Mouse (Mus musculus): Measurements from ENCODE around the gene Ly6g6f.
A peak's percentile ranks its signal among the peaks of the same experiment; 100 is the strongest.

Ly6g6f gene

GRCm38 (mm10) chr17:35105740-35106389, 20.5 kb upstream of the Ly6g6f start:
- no peak for DNase-seq (ENCODE audit: low spot score in 2 of 2)

- no peak for DNase-seq (ENCODE audit: low spot score in 2 of 2)
These were observed 19.3 kb upstream of the Ly6g6f start for GRCm38 (mm10) chr17:35104754-35105153.

- DNase-seq (ENCODE audit: low spot score in 2 of 2), result no peak
These were observed 18.7 kb upstream of the Ly6g6f start for GRCm38 (mm10) chr17:35104079-35104478.

- no peak for DNase-seq (ENCODE audit: low spot score in 2 of 2)
These were observed 17.8 kb upstream of the Ly6g6f start for GRCm38 (mm10) chr17:35103221-35103690.

- DNase-seq (ENCODE audit: low spot score in 2 of 2), result no peak
These were observed 16.9 kb upstream of the Ly6g6f start for GRCm38 (mm10) chr17:35102299-35102698.

GRCm38 (mm10) chr17:35101161-35101560, 15.8 kb upstream of the Ly6g6f start:
- DNase-seq (ENCODE audit: low spot score in 2 of 2), result no peak

- no peak for DNase-seq (ENCODE audit: low spot score in 2 of 2)
These were observed 14.9 kb upstream of the Ly6g6f start for GRCm38 (mm10) chr17:35100196-35100765.

GRCm38 (mm10) chr17:35097164-35097655, 11.8 kb upstream of the Ly6g6f start:
- no peak for DNase-seq (ENCODE audit: low spot score in 2 of 2)

GRCm38 (mm10) chr17:35096597-35096996, 11.2 kb upstream of the Ly6g6f start:
- DNase-seq (ENCODE audit: low spot score in 2 of 2), result no peak

- no peak for DNase-seq (ENCODE audit: low spot score in 2 of 2)
These were observed 9.3 kb upstream of the Ly6g6f start for GRCm38 (mm10) chr17:35094475-35095365.

GRCm38 (mm10) chr17:35092403-35093198, 7.2 kb upstream of the Ly6g6f start:
- no peak for DNase-seq (ENCODE audit: low spot score in 2 of 2)

GRCm38 (mm10) chr17:35090166-35090932, 4.9 kb upstream of the Ly6g6f start:
- no peak for DNase-seq (ENCODE audit: low spot score in 2 of 2)

GRCm38 (mm10) chr17:35088825-35089644, 3.6 kb upstream of the Ly6g6f start, which contains the start of gene Abhd16a:
Gene Abhd16a, plus strand, starts transcription at chr17:35089263.
- peak; percentile 96 for DNase-seq (ENCODE audit: low spot score in 2 of 2)

GRCm38 (mm10) chr17:35088151-35088550, 2.7 kb upstream of the Ly6g6f start:
- DNase-seq (ENCODE audit: low spot score in 2 of 2), result no peak

- no peak for DNase-seq (ENCODE audit: low spot score in 2 of 2)
These were observed 1.4 kb downstream of the Ly6g6f start for GRCm38 (mm10) chr17:35083929-35084497.

- DNase-seq (ENCODE audit: low spot score in 2 of 2), result no peak
These were observed 2.4 kb downstream of the Ly6g6f start for GRCm38 (mm10) chr17:35082841-35083576.

GRCm38 (mm10) chr17:35080710-35081109, 4.7 kb downstream of the Ly6g6f start:
- DNase-seq (ENCODE audit: low spot score in 2 of 2), result no peak

GRCm38 (mm10) chr17:35080248-35080647, 5.2 kb downstream of the Ly6g6f start:
- no peak for DNase-seq (ENCODE audit: low spot score in 2 of 2)

- no peak for DNase-seq (ENCODE audit: low spot score in 2 of 2)
These were observed 5.6 kb downstream of the Ly6g6f start for GRCm38 (mm10) chr17:35079778-35080177.

Data from right cerebral cortex, postnatal 10 days (tissue).